Mouse (Mus musculus) kidney, postnatal 14 days (tissue): Measurements from ENCODE around the gene Pdap1.
A peak's percentile ranks its signal among the peaks of the same experiment; 100 is the strongest.
"Not testable (repeated sequence)": the region's sequence is repeated elsewhere in the genome, so short reads cannot be mapped to it uniquely, and the experiment has no call there.

ENCODE experiments used
- DNase-seq: peaks from one replicate; pipeline ENCODE4 v3.0.0; 2022; ENCODE audit warnings: mixed read lengths

Pdap1 gene

GRCm38 (mm10) chr5:145118005-145118404 lies 22.0 kb downstream of the Pdap1 start:
- peak; percentile 30 for DNase-seq

GRCm38 (mm10) chr5:145116916-145117315 lies 23.1 kb downstream of the Pdap1 start:
- peak; percentile 67 for DNase-seq

DNA sequence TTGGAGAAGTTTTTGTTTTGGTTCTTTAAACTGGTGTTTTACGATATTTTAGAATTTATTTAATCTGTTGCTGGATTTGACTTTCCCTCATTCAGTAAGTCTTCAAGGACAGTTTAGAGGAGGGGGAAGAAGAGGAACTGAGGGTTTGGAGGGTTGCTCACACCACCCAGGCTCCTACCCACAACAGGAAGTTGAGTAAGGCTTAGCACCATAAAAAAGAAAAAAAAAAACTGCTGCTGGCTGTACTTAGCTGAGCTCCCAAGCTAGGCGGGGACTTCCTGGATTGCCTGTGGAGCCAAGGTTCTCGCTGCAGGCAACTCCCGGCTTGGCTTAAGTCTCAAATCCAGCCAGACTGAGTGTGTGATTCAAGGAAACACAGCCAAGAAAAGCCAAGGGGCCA lies 23.7 kb downstream of the Pdap1 start:
- peak; percentile 85 for DNase-seq

- DNase-seq: no peak
Measured at GRCm38 (mm10) chr5:145115736-145116135, 24.3 kb downstream of the Pdap1 start.

- DNase-seq: peak; percentile 76
Measured at GRCm38 (mm10) chr5:145114606-145115473, 25.2 kb downstream of the Pdap1 start.

DNA sequence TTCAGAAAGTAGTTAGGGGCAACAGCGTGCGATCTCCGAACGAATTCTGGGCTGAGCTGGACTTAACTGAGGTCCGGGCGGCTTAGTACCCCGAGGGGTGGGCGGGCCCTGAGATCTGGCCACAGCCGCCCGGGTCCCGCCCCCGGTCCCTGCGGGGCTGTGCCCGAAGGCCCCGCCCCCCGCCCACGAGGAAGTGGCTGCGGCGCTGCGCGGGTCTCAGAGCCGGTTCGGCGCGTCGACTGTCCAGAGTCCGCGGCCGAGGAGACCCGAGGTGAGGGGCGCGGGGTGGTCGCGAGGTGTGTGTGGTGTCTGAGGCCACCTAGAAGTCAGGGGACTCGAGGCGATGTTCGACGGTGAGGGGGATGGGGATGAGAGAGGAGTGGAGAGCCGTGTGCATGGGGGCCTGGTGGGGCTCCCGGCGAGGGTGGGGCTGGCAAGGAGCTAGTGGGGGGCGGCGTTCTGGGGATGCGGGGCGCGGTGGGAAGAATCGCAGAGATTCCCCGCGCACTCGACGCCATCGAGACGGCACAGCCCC lies 25.9 kb downstream of the Pdap1 start, which contains the start of gene Arpc1b:
Arpc1b (plus strand) TSS at position 145 of the 535 bp plus-strand sequence.
- peak; percentile 88 for DNase-seq

DNA sequence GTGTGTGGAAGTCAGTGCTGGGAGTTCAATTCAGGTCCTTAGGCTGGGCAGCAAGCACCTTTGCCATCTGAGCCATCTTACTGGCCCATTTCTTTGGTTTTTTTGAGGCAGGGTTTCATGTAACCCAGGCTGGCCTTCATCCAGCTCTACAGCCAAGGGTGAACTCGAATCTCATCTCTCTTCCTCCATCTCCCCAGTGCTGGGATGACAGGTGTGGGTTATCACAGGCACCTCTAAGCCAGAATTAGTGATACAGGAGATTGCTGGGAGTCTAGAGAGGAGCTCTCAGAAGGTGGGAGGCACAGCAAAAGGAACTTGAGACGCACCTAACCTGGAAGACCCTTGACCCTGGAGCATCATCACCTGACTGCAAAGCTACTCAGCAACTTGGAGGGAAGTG lies 26.6 kb downstream of the Pdap1 start:
- DNase-seq: no peak

DNA sequence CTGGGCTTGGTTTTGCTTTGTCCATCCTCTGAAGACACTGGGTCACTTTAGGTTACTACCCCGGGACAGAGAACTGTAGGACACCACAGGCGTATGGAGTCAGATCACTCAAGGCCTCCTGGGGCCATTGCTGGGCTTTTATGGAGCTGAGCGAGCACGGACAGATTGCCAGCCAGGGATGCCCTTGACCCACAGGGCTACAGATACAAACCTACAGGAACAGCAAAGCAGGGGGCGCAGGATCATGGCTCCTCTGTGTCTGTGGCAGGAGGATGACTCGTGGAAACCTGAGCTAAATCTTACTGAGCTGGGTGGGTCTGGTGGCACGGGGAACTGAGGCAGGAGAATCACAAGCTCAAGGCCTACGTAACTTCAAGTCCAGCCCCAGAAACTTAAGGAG lies 27.5 kb downstream of the Pdap1 start:
- no peak for DNase-seq

DNA sequence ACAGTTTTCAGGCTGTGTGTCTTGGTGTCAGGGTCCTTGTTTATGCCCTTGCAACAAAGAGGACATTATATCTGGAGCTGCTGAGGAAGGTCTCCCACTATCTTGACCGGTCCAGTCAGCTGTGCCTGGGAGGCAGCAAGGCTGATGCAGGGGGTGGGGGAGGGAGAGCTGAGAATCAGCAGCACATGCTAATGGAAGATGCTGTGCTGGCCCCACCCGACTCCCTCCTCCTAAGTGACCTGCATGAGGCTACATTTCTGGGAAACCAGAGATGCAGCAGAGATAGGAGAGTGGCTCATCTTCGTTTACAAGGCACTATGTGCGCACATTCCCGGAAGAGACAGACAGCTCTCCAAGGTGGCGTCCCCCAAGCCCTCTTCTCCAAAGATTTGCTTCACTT lies 29.6 kb downstream of the Pdap1 start:
- DNase-seq: no peak

DNA sequence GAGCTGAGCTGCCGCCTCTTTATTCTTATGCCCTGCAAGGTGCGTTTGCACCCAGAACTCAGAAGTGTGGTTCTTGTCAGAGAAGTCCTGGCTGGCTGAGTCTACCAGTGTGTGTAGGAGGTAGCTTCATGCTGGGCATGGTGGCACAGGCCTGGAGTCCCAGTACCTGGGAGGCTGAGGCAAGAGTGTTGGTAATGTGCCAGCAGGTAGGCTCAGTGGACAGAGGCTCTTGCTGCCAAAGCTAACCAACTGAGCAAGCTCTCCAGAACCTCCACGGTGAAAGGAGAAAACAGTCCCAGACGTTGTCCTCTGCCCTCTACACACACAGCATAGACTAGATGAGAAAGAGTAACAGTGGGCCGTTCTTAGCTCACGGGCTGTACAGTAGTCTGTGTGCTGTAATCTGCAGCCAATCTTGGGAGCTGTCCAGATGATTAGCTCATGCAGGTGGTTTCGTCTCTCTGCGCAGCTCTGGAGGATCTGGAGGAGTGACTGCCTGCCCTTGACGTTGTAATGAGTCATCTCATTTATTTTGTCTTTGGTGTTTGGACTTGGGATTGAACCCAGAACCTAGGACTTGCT lies 34.3 kb downstream of the Pdap1 start:
- no peak for DNase-seq

- DNase-seq: no peak
Measured at GRCm38 (mm10) chr5:145104328-145104727, 35.7 kb downstream of the Pdap1 start.

GRCm38 (mm10) chr5:145102706-145103105 lies 37.3 kb downstream of the Pdap1 start:
- DNase-seq: no peak

- DNase-seq: not testable (repeated sequence)
Measured at GRCm38 (mm10) chr5:145101451-145101850, 38.6 kb downstream of the Pdap1 start.

- DNase-seq: no peak
Measured at GRCm38 (mm10) chr5:145100960-145101359, 39.1 kb downstream of the Pdap1 start.

DNA sequence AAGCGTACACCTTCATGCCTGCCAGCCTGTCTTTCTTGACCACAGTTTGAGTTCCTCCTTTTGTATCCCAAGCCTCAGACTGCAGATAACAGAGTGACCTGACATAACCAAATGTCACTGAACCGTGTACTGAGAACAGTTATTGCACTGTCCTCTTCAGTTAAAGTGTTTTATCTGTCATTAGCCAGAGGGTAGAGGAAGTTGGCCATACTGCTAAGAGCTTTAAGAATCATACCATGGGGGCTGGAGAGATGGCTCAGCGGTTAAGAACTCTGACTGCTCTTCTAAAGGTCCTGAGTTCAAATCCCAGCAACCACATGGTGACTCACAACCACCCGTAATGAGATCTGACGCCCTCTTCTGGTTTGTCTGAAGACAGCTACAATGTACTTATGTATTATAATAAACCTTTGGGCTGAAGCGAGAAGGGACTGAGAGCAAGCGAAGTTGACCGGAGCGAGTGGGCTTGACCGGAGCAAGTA lies 41.7 kb downstream of the Pdap1 start:
- DNase-seq: no peak

DNA sequence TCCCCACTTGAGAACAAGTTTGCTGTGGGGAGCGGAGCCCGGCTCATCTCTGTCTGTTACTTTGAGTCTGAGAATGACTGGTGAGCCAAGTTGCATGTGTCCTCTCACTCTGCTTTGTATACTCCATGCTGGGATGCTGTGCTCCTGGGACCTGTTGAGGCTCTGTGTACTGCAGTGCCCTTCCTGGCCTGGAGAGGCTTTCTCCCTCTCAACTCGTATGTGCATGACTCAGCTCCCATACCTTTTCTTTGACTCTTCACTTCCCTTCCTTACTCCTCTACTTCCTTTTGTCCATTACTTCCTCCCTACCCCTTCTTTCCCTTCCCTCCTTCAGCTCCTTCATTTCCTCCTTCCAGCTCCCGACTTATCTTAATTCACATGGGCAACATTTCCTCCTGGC lies 43.8 kb downstream of the Pdap1 start:
- DNase-seq: no peak

- no peak for DNase-seq
Measured at GRCm38 (mm10) chr5:145089878-145090277, 50.2 kb downstream of the Pdap1 start.

GRCm38 (mm10) chr5:145088186-145088585 lies 51.9 kb downstream of the Pdap1 start:
- DNase-seq: no peak

GRCm38 (mm10) chr5:145084822-145085221 lies 55.2 kb downstream of the Pdap1 start:
- no peak for DNase-seq

- DNase-seq: peak; percentile 98
Measured at GRCm38 (mm10) chr5:145083632-145084451, 56.2 kb downstream of the Pdap1 start, which contains the start of the genes Arpc1a and Kpna7. TSS of gene Arpc1a (plus strand) at chr5:145083830. TSS of gene Kpna7 (minus strand) at chr5:145084030.

- not testable (repeated sequence) for DNase-seq
Measured at GRCm38 (mm10) chr5:145083201-145083600, 56.8 kb downstream of the Pdap1 start.

DNA sequence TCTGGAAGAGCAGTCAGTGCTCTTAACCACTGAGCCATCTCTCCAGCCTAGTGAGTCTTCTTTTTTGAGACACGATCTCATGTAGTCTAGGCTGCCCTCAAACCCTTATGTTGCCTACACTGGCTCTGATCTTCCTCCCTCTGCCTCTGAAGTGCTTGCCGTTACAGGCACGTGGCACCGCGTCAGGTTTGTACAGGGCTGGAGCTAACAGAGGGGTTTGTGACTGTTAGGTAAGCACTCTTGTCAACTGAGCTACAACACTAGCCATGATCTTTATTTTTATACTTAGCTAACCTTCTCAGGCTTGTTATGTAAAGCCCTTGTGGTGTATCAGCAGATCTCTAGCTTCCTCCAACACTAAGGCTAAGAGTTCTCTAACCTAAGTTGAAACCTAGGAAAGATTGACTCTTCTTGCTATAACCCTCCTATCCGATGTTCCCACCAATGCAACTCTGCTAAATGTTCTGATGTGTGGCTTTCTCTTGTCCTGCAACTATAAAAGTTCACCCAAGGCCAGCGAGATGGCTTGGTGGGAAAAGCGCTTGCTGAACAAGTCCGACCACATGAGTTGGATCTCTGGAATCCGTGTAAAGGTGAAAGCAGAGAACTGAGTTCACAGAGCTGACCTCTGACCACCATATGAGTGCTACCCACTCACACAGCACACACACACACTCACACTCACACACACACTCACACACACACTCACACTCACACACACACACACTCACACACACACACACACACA lies 58.0 kb downstream of the Pdap1 start:
- no peak for DNase-seq
